Mouse (Mus musculus): Measurements from ENCODE around the gene Sar1a. TPM values are rescaled to one million over a fixed set of nuclear protein-coding genes. Genes with fewer than 3 reads are reported as not detected.

The Sar1a gene
- polyA plus RNA-seq (2014; fragmentation: Illumina TruSeq; extraction: RNeasy Lipid Tissue Mini Kit (QIAGEN cat#74804); ENCODE audit: insufficient read depth, low read depth, low replicate concordance), result 112 TPM

DNA sequence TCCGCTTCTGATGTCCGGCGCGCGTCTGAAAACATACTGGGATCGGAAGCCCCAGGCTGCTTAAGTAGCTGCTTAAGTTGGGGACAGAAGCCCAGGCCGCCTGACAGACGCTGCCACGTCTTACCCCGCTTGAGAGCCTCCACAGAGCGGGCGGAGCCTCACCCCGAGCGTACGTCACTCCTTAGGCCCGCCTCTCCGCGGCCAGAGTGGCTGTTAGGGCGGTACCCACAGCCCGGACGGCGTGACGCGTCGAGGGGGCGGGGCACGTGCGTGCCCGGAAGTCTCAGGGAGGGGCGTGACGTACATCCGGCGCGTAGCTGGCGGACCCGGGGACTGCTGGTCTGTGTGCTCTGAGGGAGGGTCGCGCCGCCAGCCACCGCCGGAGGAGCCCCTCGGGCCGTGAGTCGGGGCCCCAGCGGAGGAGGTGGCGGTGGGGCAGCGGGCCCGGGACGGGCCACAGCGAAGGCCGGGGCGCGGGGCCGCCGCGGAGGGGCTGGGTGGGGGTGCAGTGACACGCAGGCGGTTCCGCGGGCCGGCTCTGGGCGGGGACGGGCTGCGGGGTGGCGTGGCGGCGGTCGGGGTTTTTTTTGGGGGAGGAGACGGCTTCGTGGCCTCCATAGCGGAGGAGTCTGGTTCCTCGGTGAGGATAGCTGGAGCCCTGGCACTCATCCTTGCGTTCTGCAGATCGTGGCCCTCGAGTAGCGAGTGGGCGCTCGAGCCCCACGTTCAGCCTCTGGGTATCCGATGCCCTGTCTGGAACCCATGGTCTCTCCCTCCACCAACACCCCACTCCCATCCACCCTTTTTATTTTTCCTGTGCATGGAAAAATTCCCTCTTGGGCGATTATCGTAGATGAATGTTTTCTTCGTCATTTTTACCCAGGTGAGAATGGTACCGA lies at the start of gene Sar1a:
Gene Sar1a (plus strand): TSS at position 285 of the 899 bp plus-strand sequence.

DNA sequence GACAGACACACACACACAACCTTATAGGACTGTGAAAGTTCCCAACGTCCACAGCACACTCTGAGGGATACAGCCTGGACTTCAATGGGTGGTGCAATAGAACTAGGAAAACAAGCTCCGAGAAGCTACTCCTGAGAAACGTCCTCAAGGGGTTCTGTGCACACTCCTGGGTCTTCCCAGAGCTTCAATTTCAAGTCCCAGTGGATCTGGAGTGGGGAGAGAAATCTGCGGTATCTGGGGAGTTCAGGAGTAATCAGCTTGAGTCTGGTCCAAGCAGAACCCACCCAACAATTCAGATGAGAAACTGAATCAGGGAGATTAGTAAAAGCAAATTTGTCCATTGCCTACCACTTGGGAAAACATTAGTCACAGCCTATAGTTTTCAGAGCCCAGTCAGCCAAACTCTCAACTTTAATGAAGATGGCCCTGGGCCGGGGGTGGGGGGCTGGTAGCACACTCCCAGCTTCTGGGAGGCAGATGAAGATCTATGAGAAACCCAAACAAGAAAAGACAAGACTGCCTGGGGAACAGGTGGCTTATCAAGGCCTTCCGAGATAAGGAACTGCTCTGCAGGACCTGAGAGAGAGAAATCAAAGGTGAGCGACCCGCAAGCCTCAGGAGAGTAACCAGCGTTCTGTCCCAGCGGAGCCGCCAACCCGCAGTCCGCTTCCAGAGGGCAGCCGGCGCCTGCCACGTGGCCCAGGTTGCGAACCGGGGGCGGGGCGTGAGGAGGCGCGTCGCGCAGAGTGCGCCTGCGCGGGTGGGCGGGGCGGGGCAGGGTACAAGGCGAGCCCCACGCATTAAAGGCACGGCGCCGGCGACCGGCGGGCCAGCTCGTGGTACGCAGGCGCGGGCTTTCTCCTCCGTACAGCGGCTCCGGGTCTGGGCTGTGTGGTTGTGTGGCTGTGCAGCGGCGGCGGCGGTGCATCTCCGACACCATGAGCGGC lies 32.0 kb upstream of the Sar1a start, which contains the start of gene Ppa1:
Gene Ppa1 (plus strand): TSS at position 763 of the 947 bp plus-strand sequence.

DNA sequence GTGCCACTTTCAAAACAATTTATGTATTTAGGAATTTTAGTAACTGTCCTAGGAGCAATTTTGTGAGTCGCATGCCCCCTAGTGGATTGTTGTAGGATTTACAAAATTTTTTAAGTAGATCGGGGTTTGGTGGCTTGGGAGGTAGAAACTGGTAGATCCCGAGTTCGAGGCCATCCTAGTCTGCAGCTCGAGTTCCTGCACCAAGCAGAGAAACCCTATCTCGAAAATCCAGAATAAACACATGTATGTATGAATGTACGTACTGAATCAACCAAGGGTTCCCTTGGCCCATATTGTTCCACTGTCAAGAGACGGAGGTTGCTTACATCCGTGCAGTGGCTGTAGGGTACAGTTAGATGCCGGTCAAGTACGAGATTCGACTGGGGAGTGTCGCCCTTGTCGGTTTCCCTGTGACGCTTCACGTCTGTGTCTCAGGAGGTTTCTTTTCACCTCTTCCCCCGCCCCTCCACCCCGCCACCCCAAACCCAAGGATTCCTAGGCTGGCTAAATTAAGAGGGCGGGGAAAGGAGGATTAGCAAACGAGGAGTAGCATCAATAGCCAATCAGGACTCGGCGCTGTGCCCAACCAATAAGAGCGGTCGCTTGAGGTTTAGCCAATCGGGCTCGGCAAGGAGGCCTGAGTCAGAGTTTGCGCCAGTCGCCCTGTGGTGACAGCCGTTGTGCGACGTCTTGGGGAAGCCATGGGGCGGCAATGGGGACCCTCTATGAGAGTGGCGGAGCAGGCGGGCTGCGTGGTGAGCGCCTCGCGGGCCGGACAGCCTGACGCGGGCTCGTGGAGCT lies 15.0 kb downstream of the Sar1a start, which contains the start of gene Tysnd1:
Gene Tysnd1 (plus strand): TSS at position 645 of the 801 bp plus-strand sequence.

DNA sequence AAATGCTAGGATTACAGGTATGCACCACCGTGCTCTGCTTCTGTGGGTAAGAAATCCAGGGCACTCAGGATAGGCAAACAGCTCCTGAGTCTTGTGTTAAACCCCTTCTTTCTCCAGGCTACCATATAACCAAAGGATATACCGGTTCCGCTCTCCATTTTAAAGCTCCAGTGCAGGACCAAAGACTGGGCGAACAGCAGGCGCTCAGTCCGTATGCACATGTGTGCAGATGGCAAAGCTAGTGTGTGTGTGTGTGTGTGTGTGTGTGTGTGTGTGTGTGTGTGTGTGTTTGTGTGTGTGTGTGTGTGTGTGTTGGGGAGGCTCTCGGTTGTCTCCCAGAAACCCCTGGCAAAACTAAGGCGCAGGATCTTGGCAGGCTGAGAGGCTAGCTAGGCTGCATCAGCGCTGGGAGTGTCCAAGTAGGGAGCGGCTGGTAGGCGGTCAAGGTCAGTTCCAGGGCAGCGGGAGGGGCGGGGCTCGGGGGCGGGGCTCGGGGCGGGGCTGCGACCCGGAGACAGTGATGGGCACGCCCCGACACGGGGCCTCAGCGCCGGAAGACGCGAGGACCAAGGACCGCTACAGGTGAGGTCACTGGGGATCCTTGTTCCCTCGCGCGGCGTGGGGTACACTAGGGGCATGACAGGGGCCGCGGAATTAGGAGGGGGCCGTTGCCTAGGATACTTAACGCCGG lies 34.8 kb downstream of the Sar1a start, which contains the start of gene Aifm2:
Gene Aifm2 (plus strand): TSS at position 493 of the 691 bp plus-strand sequence.

Other genes starting within 250 kb of the Sar1a start
- gene Eif4ebp2, start 227.6 kb upstream of the Sar1a start, polyA plus RNA-seq (2014; fragmentation: Illumina TruSeq; extraction: RNeasy Lipid Tissue Mini Kit (QIAGEN cat#74804); ENCODE audit: insufficient read depth, low read depth, low replicate concordance), result 34.6 TPM
- 7.1 TPM for gene Lrrc20, start 204.5 kb upstream of the Sar1a start, polyA plus RNA-seq (2014; fragmentation: Illumina TruSeq; extraction: RNeasy Lipid Tissue Mini Kit (QIAGEN cat#74804); ENCODE audit: insufficient read depth, low read depth, low replicate concordance)
- not detected for gene Npffr1, start 84.8 kb upstream of the Sar1a start, polyA plus RNA-seq (2014; fragmentation: Illumina TruSeq; extraction: RNeasy Lipid Tissue Mini Kit (QIAGEN cat#74804); ENCODE audit: insufficient read depth, low read depth, low replicate concordance)
- gene Ppa1, start 31.7 kb upstream of the Sar1a start, polyA plus RNA-seq (2014; fragmentation: Illumina TruSeq; extraction: RNeasy Lipid Tissue Mini Kit (QIAGEN cat#74804); ENCODE audit: insufficient read depth, low read depth, low replicate concordance), result 31.5 TPM
- gene Tysnd1, start 15.2 kb downstream of the Sar1a start, polyA plus RNA-seq (2014; fragmentation: Illumina TruSeq; extraction: RNeasy Lipid Tissue Mini Kit (QIAGEN cat#74804); ENCODE audit: insufficient read depth, low read depth, low replicate concordance), result 14.6 TPM
- 13.2 TPM for gene Aifm2, start 35.0 kb downstream of the Sar1a start, polyA plus RNA-seq (2014; fragmentation: Illumina TruSeq; extraction: RNeasy Lipid Tissue Mini Kit (QIAGEN cat#74804); ENCODE audit: insufficient read depth, low read depth, low replicate concordance)
- 8.6 TPM for gene H2afy2, start 103.8 kb downstream of the Sar1a start, polyA plus RNA-seq (2014; fragmentation: Illumina TruSeq; extraction: RNeasy Lipid Tissue Mini Kit (QIAGEN cat#74804); ENCODE audit: insufficient read depth, low read depth, low replicate concordance)

Data from lung, adult 10 weeks (tissue).